Mouse (Mus musculus) kidney, adult 2 months (tissue): ENCODE measurements around the gene Hif3a. TPM values are rescaled to one million over a fixed set of nuclear protein-coding genes. Genes with fewer than 3 reads are reported as not detected.
"Not testable (repeated sequence)": the region's sequence is repeated elsewhere in the genome, so short reads cannot be mapped to it uniquely, and the experiment has no call there.

Experiments
- DNase-seq: peaks from one replicate; pipeline ENCODE4 v3.0.0; 2021
- H3K27ac ChIP-seq: fragments of 200-500 bp; 2 replicates; pipeline ENCODE4 v1.5.1; 2012; ENCODE audit warnings: low read depth, low read length, control low read depth, inconsistent platforms; ENCODE audit not compliant: insufficient read depth
- H3K27me3 ChIP-seq: fragments of 200-500 bp; replicated peaks from 2 replicates; pipeline ENCODE4 v1.6.1; 2012; ENCODE audit warnings: mild to moderate bottlenecking, moderate library complexity, low read length, inconsistent platforms; ENCODE audit not compliant: control insufficient read depth, insufficient read depth
- H3K36me3 ChIP-seq: fragments of 200-500 bp; 2 replicates; pipeline ENCODE4 v1.6.1; 2012; ENCODE audit warnings: mild to moderate bottlenecking, moderate library complexity, low read length, inconsistent platforms; ENCODE audit not compliant: control insufficient read depth, insufficient read depth
- H3K4me1 ChIP-seq: fragments of 200-500 bp; 2 replicates; pipeline ENCODE4 v1.6.1; 2011; ENCODE audit warnings: low read length; ENCODE audit not compliant: control insufficient read depth, insufficient read depth
- H3K4me3 ChIP-seq: fragments of 200-500 bp; 2 replicates; pipeline ENCODE4 v1.5.1; 2011; ENCODE audit warnings: mild to moderate bottlenecking, low read depth, low read length, control low read depth; ENCODE audit not compliant: insufficient read depth
- CTCF ChIP-seq: fragments of 200-500 bp; conservative IDR thresholded peaks from 2 replicates; pipeline ENCODE4 v1.5.1; 2011; ENCODE audit warnings: low read depth, mild to moderate bottlenecking, control low read depth, low read length, moderate library complexity, mixed read lengths; ENCODE audit not compliant: insufficient read depth, insufficient read length
- POLR2A ChIP-seq: fragments of 200-500 bp; IDR thresholded peaks from one replicate; pipeline ENCODE4 v1.6.1; 2011; ENCODE audit warnings: low read depth, low read length, control low read depth
- WGBS: fragments of 180-500 bp; shearing (Covaris S2); methylation state at CpG from one replicate; pipeline ENCODE4 v1.1.7; 2018; 5-methylcytosine and 5-hydroxymethylcytosine counted together
- polyA plus RNA-seq: library from polyadenylated mRNA; depleted of rRNA; stranded (reverse); fragments of >200 nt; gene quantifications from 2 replicates; pipeline ENCODE4 v1.2.3, GENCODE M21; 2012; rRNA removed

Gene Hif3a
- 0.92 and 0.95 TPM in 2 replicates for polyA plus RNA-seq

DNA sequence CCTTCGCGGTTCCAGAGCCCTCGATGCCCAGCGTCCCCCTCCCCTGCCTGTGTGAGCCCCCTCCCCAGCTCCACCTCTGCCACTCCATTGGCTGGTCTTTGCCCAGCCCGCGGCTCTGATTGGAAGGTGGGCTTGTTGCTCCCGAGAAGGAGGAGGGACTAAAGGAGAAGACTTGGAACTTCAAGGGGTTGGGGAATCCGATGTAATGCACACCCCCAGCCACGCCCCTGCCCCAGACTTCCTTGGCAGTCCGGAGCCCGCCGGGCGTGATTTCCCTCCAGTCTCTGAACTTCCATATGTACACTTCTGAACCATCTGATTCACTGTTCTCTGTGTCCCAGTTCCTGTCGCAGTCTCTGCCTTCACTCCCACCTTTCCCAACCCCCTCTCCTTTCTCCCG is at the start of gene Hif3a:
TSS of gene Hif3a (minus strand) at position 39 of the 400 bp plus-strand sequence.
- Histone ChIP-seq H3K36me3 (no peaks in the 10 kb centered on the region), H3K27ac (no peak within 1 kb of the TSS), H3K4me1 (peaks cover 39% of the 10 kb centered on the region), H3K4me3 (peak within 1 kb of the TSS; percentile 26; the same call in 1 of the 2 replicates), H3K27me3 (no peaks in the 10 kb centered on the region)
- TF ChIP-seq CTCF = no peak
- TF ChIP-seq POLR2A = no peak
- 2% methylated on average over 15 of the region's 15 CpGs for WGBS
- DNase-seq = peak; percentile 62

DNA sequence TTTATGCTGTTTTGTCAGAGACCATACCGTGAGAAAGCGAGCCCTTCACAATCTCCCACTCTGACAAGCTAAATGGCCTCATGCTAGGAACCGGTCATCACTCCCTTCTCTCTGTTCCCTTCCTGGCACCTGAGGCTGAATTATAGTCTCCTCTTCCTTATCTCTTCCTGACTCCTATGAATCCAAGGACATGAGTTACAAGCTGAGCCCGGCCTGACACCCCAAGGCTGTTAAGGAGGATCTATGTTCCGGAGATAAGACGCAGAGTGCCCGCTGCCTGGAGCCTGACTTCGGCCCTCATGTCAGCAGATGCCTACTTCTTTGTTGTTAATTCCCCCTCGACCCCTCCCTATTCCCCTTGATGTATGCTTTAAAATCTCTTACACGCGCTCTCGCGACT is 39.4 kb upstream of the Hif3a start:
- not testable (repeated sequence) for H3K4me1 ChIP-seq, H3K27me3 ChIP-seq, H3K36me3 ChIP-seq, H3K4me3 ChIP-seq, DNase-seq, H3K27ac ChIP-seq
- WGBS = 84% methylated on average over 13 of the region's 13 CpGs

DNA sequence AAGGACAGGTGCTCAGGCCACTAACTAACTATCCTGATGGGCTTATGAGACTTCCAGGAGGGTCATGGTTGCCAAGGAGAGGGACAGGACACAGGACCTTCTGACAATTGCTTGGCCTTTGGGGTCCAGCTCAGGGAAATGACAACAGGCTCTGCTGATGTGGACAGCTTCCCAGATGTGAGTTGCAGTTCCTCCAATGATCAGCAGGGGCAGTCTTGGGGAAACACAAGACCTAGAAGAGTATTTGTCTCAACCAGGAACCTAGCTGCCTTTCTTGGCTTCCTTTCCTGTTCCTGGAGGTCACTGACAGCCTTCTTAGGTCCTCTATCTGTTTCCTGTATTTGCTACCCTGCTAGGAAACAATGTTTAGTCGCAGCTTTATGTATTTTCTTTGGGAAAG is 29.1 kb upstream of the Hif3a start:
- Histone ChIP-seq H3K36me3 (no peaks in the 10 kb centered on the region), H3K4me1 (no peaks in the 10 kb centered on the region), H3K27me3 (no peaks in the 10 kb centered on the region), H3K4me3 (no peak overlapping the region), H3K27ac (no peak overlapping the region)
- 11% methylated on average over 1 of the region's 1 CpGs for WGBS
- DNase-seq = peak; percentile 8
- TF ChIP-seq POLR2A (no peak), CTCF (no peak; the same call in 1 of the 2 replicates)

DNA sequence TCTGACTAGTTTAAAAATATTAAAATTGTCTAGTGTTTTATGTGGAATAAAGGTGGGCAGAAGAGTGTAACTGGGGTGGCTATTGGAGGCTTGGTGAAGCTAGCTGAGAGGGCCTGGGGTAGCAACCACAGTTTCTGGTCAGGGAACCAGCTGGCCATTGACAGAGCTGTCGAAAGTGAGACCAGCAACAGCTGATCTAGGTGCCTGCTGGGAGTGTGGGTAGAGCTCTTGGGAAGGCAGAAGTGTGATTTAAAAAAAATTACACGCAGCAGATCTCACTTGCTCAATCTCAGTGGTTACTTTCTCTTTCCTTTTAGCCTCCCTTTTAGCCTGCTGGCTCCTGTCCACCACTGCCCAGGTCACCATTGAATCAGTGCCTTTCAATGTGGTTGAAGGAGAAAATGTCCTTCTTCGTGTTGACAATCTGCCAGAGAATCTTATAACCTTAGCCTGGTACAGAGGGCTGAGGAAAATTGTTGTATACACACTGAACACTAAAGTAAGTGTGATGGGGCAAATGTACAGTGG is 27.9 kb upstream of the Hif3a start:
- 53% methylated on average over 3 of the region's 3 CpGs for WGBS
- no peak overlapping the region for H3K4me3 ChIP-seq
- H3K4me1 ChIP-seq = no peaks in the 10 kb centered on the region
- H3K27ac ChIP-seq = no peak overlapping the region
- TF ChIP-seq POLR2A (no peak), CTCF (no peak)
- H3K27me3 ChIP-seq = no peaks in the 10 kb centered on the region
- H3K36me3 ChIP-seq = no peaks in the 10 kb centered on the region
- DNase-seq = no peak

DNA sequence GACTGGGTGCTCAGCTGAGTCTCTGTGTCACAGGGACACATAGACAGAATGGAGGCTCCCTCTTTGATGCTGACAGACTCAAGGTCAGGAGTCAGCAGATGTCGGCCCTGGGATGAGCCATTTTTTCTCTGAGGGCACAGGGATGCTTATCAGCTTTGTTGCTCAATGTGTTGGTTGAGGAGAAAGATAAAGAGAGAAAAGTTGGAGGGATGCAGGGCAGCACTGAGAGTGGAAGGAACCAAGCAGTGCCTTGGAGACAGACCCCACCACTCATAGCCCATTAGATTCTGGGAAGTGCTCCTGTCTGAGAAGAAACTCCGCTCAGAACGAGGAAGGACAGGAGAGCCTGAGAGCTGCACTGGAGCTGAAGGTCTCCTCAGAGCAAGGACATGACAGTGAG is 25.5 kb upstream of the Hif3a start:
- Histone ChIP-seq H3K36me3 (no peaks in the 10 kb centered on the region), H3K27ac (no peak overlapping the region), H3K27me3 (no peaks in the 10 kb centered on the region), H3K4me1 (no peaks in the 10 kb centered on the region), H3K4me3 (no peak overlapping the region)
- TF ChIP-seq POLR2A = no peak
- no peak for TF ChIP-seq CTCF
- no peak for DNase-seq
- 85% methylated on average over 3 of the region's 3 CpGs for WGBS

DNA sequence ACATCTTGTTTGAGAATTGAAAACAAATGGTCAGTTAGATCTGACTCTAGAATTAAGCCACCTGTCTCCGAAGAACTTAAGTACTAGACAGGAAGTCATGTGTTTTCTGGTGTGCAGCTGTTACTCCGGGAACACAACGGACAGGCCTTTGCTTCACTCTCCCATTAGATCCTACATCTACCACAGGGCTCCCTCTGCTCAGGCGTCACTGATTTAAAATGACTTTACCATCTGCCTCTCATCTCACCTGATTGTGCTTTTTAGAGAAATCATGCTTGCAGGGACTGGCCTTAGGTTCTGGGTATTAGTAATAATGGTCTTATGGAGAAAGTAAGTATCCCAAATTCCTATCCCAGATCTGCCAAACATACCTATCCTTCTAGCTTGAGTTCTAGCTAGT is 20.5 kb upstream of the Hif3a start:
- 81% methylated on average over 4 of the region's 4 CpGs for WGBS
- no peak for DNase-seq
- H3K27me3 ChIP-seq = no peaks in the 10 kb centered on the region
- no peak for TF ChIP-seq POLR2A
- TF ChIP-seq CTCF = no peak
- no peaks in the 10 kb centered on the region for H3K36me3 ChIP-seq
- no peak overlapping the region for H3K4me3 ChIP-seq
- H3K4me1 ChIP-seq = no peaks in the 10 kb centered on the region
- no peak overlapping the region for H3K27ac ChIP-seq

DNA sequence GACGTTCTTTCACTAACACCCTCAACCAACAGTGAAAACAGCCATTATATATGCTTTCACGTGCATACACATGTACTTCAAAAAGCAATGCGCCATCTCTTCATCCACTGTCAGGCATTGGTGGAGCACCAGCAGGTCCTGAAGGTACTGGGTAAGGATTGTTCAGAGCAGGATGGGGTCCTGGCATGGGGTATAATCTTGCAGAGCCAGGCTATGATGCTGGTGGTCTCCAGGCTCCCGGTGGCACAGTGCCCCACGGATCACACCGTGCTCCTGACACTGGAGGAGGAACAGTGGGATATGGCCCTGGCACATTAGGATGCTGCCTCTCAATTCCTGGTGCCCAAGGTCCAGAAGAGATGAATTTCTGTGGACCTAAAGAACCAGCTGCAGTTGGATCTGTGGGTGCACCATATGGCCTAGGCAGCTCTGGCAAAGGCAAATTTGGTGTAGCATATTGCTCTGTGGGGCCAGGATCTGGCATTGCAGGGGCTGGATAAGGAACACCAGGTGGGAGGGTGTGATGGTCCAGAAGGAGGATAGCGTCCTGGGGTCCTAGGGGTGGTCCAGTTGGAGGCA is 15.9 kb upstream of the Hif3a start:
- Histone ChIP-seq H3K27ac (no peak overlapping the region), H3K36me3 (no peaks in the 10 kb centered on the region), H3K4me3 (no peak overlapping the region), H3K4me1 (no peaks in the 10 kb centered on the region), H3K27me3 (no peaks in the 10 kb centered on the region)
- 81% methylated on average over 7 of the region's 7 CpGs for WGBS
- DNase-seq = no peak
- TF ChIP-seq CTCF (no peak), POLR2A (no peak)

DNA sequence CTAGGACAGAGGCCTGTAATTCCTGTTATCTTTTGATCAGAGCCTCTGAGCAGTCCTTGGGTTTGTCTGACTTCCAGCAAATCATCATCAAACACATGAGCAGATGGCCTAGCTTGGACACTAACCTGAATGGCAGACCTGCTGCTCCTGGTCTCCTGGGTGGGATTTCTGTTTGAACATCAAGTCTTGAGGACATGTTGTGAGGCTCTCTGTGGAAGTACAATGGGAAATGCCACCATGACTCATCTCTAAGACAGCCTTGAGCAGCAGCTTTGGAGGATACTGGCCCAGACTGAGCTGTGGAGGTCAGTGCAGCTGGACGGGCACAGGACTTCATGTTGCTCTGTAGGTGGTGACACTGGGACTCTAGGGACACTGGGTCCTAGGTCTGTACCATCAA is 14.3 kb upstream of the Hif3a start:
- TF ChIP-seq CTCF (no peak), POLR2A (no peak)
- WGBS = 83% methylated on average over 1 of the region's 1 CpGs
- no peak for DNase-seq
- Histone ChIP-seq H3K27me3 (no peaks in the 10 kb centered on the region), H3K4me3 (no peak overlapping the region), H3K4me1 (no peaks in the 10 kb centered on the region), H3K36me3 (no peaks in the 10 kb centered on the region), H3K27ac (no peak overlapping the region)
